Mouse (Mus musculus) T-cell, adult 66 days (primary cell): ENCODE results near the gene Ryr3. TPM values are rescaled to one million over a fixed set of nuclear protein-coding genes. Genes with fewer than 3 reads are reported as not detected.

Experiments used
- total RNA-seq, 2 experiments: library from RNA; stranded (reverse); gene quantifications; 3 replicates in 1 of 2; 4 replicates in 1 of 2; pipeline ENCODE4 v1.2.4; 2023

Gene Ryr3
- under 1 TPM; 0.32 to 0.39 TPM for total RNA-seq

GRCm38 (mm10) chr2:113216746-113217461 lies at the start of gene Ryr3:
TSS of gene Ryr3 (minus strand) at chr2:113217096.

Other genes starting within 250 kb of the Ryr3 start
- gene Tmco5b, start 68.6 kb upstream of the Ryr3 start, total RNA-seq, result not detected
- under 1 TPM in 1 of 2 experiments, not detected in 1; 0.32 TPM for gene Fmn1, start 110.6 kb upstream of the Ryr3 start, total RNA-seq